In the genomic region with DNA sequence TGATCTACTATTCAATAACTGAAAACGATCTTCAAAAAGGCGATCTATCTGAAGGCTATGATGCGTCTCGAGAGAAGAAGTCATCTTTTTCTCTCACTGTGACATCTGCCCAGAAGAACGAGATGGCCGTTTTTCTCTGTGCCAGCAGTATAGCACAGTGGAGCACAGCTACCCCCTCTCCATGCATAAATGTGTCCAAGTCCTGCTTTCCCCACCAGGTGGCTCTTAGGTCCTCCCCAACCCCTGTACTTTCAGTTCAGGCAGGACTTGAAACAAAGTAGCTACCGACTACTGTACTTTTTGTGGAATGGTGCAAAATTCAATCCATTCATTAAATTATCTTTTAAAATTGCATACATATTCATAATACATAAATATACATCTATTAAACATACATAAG, we compare ENCODE assay signal across 17 mouse cellular contexts.
DNase-seq lines count a peak whose midpoint lies in the region; ATAC-seq and TF ChIP-seq lines count a peak whose summit lies in the region.
"Had no signal": no experiment of that assay in that cellular context is flagged by ENCODE, and none has a peak within 500 bp of the region (broad histone marks: within the 10 kb centered on the region; RNA-seq: fewer than 3 reads in every experiment).

No protein-coding gene starts in this region.

- no peaks in the 10 kb centered on the region for H3K36me3 ChIP-seq in hindbrain, embryonic 13.5 days
- H3K36me3 ChIP-seq: limb, embryonic 12.5 days; midbrain, embryonic 15.5 days; neural tube, embryonic 12.5 days had no signal

- H3K9ac ChIP-seq in hindbrain, embryonic 13.5 days = no peak overlapping the region
- H3K9ac ChIP-seq: limb, embryonic 12.5 days; liver, postnatal 0 days; midbrain, embryonic 15.5 days; neural tube, embryonic 12.5 days had no signal

- no peak overlapping the region for H3K4me2 ChIP-seq in hindbrain, embryonic 13.5 days
- H3K4me2 ChIP-seq: limb, embryonic 12.5 days; midbrain, embryonic 15.5 days; neural tube, embryonic 12.5 days had no signal

- no peak overlapping the region for H3K4me3 ChIP-seq in left cerebral cortex, adult 2 months
- H3K4me3 ChIP-seq in hindbrain, embryonic 13.5 days = no peak overlapping the region
- H3K4me3 ChIP-seq: limb, embryonic 12.5 days; midbrain, embryonic 15.5 days; neural tube, embryonic 12.5 days had no signal

- H3K9me3 ChIP-seq in hindbrain, embryonic 13.5 days = no peaks in the 10 kb centered on the region
- H3K9me3 ChIP-seq: limb, embryonic 12.5 days; midbrain, embryonic 15.5 days; neural tube, embryonic 12.5 days had no signal

- no peak for DNase-seq in left cerebral cortex, adult 2 months (ENCODE audit: extremely low spot score in 1 of 2, low spot score in 2 of 2)
- no peak for DNase-seq in left cerebral cortex, adult 11 months (ENCODE audit: low spot score)
- DNase-seq in naive thymus-derived CD4-positive, alpha-beta T cell, adult 2 months (ENCODE audit: low read depth) = peak; percentile 54
- DNase-seq in cerebellum, adult 8-10 months = no peak
- DNase-seq in Muller cell, postnatal 12 days (ENCODE audit: inconsistent ontology term) = no peak
- DNase-seq: adrenal gland, postnatal 14 days; cerebellum, postnatal 36 days; heart, adult 18-20 months; heart, postnatal 14 days; kidney, postnatal 14 days; liver, postnatal 0 days; lung, postnatal 4 days had no signal

- no peaks in the 10 kb centered on the region for H3K27me3 ChIP-seq in hindbrain, embryonic 13.5 days
- H3K27me3 ChIP-seq: limb, embryonic 12.5 days; midbrain, embryonic 15.5 days; neural tube, embryonic 12.5 days had no signal

- H3K27ac ChIP-seq in left cerebral cortex, adult 2 months = no peak overlapping the region
- no peak overlapping the region for H3K27ac ChIP-seq in hindbrain, embryonic 13.5 days
- H3K27ac ChIP-seq: limb, embryonic 12.5 days; midbrain, embryonic 15.5 days; neural tube, embryonic 12.5 days had no signal

- TF ChIP-seq CTCF in left cerebral cortex, adult 2 months (IDR thresholded peaks at IDR 0.05) = peak; percentile 14

- H3K4me1 ChIP-seq in hindbrain, embryonic 13.5 days (replicated peaks) = no peaks in the 10 kb centered on the region
- H3K4me1 ChIP-seq: limb, embryonic 12.5 days; midbrain, embryonic 15.5 days; neural tube, embryonic 12.5 days had no signal

- 92% methylated on average over 7 of the region's 7 CpGs for WGBS in hindbrain, embryonic 13.5 days

- intact Hi-C loops in left cerebral cortex, adult 2 months (cut with DNase I) = no loop called here

- peak; percentile 52 for ATAC-seq in activated CD4-positive, CD25-positive, alpha-beta regulatory T cell, adult 4 months
- ATAC-seq in hindbrain, embryonic 13.5 days (ENCODE audit: low FRiP score) = no peak
- ATAC-seq: liver, postnatal 0 days; midbrain, embryonic 15.5 days had no signal
